Mouse (Mus musculus) stomach, embryonic 16.5 days (tissue): ENCODE results near the gene Nosip. TPM values are rescaled to one million over a fixed set of nuclear protein-coding genes. Genes with fewer than 3 reads are reported as not detected.
"Not testable (repeated sequence)": the region's sequence is repeated elsewhere in the genome, so short reads cannot be mapped to it uniquely, and the experiment has no call there.

ENCODE experiments used
- ATAC-seq: fragments of 200-750 bp; cut with Nextera tagmentation; 2 replicates; pipeline ENCODE4 v1.8.0; 2017; ENCODE audit warnings: moderate number of reproducible peaks, moderate TSS enrichment; ENCODE audit not compliant: insufficient read depth, low FRiP score
- H3K27ac ChIP-seq: fragments of 300-500 bp; sonication (generic); 2 replicates; pipeline ENCODE4 v1.5.1; 2014; ENCODE audit warnings: low read length
- H3K27me3 ChIP-seq: fragments of 300-500 bp; sonication (generic); 2 replicates; pipeline ENCODE4 v1.6.1; 2014; ENCODE audit warnings: low read length, control low read depth, mixed read lengths; ENCODE audit not compliant: control insufficient read depth, insufficient read depth
- H3K36me3 ChIP-seq: fragments of 300-500 bp; sonication (generic); 2 replicates; pipeline ENCODE4 v1.6.1; 2014; ENCODE audit warnings: low read length; ENCODE audit not compliant: control insufficient read depth, insufficient read depth
- H3K4me1 ChIP-seq: fragments of 300-500 bp; sonication (generic); 2 replicates; pipeline ENCODE4 v1.6.1; 2014; ENCODE audit warnings: low read length, control low read depth, mixed read lengths; ENCODE audit not compliant: control insufficient read depth, insufficient read depth
- H3K4me2 ChIP-seq: fragments of 300-500 bp; sonication (generic); 2 replicates; pipeline ENCODE4 v1.6.1; 2014; ENCODE audit warnings: low read depth, low read length, mixed read lengths
- H3K4me3 ChIP-seq: fragments of 300-500 bp; sonication (generic); replicated peaks from 2 replicates; pipeline ENCODE4 v1.5.1; 2014; ENCODE audit warnings: mild to moderate bottlenecking, low read length
- H3K9ac ChIP-seq: fragments of 300-500 bp; sonication (generic); 2 replicates; pipeline ENCODE4 v1.6.1; 2014; ENCODE audit warnings: low read length
- H3K9me3 ChIP-seq: fragments of 300-500 bp; sonication (generic); replicated peaks from 2 replicates; pipeline ENCODE4 v1.6.1; 2016; ENCODE audit warnings: low read length, control low read depth; ENCODE audit not compliant: control insufficient read depth
- WGBS: fragments of 180-500 bp; shearing (Covaris S2); extraction: QIAGEN DNeasy Blood & Tissue Kit; methylation state at CpG from one replicate; pipeline ENCODE4 v1.1.7; 2014; 5-methylcytosine and 5-hydroxymethylcytosine counted together
- polyA plus RNA-seq: library from polyadenylated mRNA; unstranded; fragments of >200 nt; fragmentation: Nextera tagmentation; extraction: Ambion mirVana; gene quantifications from 2 replicates; pipeline ENCODE4 v1.2.1, GENCODE M21; 2015

Nosip gene
- polyA plus RNA-seq, 1 experiment from 2014 or later: 55.7 TPM

DNA sequence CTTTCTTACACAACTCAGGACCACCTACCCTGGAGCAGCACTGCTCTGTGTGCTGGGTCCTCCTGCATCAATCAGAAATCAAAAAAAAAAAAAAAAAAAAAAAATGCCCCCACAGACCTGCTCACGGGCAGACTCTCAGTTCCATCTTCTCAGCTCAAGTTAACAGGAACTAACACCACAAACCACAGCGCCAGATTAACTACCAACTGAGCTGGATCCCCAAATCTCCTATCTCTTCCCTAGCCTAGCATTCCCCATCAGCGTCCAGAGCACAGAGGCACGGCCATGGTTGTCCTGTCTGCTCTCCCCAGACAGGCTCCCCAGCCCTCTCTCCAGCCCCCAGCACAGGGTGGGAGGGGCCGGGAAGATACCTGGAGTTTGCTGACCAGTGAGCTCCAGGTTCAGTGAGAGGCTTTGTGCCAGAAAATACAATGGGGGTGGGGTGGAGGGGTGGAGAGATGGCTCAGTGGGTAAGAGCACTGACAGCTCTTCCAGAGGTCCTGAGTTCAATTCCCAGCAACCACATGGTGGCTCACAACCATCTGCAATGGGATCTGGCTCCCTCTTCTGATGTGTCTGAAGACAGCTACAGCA is 44.9 kb downstream of the Nosip start:
- no peak overlapping the region for H3K4me3 ChIP-seq
- H3K9me3 ChIP-seq: no peaks in the 10 kb centered on the region
- peaks cover 9% of the 10 kb centered on the region; the same call in 1 of the 2 replicates for H3K4me1 ChIP-seq
- H3K9ac ChIP-seq: no peak overlapping the region
- no peak for ATAC-seq
- no peak overlapping the region for H3K27ac ChIP-seq
- H3K27me3 ChIP-seq: no peaks in the 10 kb centered on the region
- H3K36me3 ChIP-seq: no peaks in the 10 kb centered on the region
- no peak overlapping the region for H3K4me2 ChIP-seq
- WGBS: 55% methylated on average over 5 of the region's 5 CpGs

DNA sequence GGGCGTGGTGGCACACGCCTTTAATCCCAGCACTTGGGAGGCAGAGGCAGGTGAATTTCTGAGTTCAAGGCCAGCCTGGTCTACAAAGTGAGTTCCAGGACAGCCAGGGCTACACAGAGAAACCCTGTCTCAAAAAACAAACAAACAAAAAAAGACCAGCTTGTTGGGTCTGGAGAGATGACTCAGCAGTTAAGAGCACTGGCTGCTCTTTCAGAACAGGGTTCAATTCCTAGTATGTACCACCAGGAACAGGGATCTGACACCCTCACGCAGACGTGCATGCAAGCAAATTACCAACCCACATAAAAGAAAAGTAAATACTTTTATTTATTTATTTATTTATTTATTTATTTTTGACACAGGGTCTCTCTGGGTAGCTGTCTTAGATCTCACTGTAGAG is 47.9 kb downstream of the Nosip start:
- H3K9me3 ChIP-seq, ATAC-seq, H3K4me1 ChIP-seq, H3K36me3 ChIP-seq, H3K9ac ChIP-seq, H3K27me3 ChIP-seq, H3K4me2 ChIP-seq, H3K27ac ChIP-seq, H3K4me3 ChIP-seq: not testable (repeated sequence)
- 80% methylated on average over 4 of the region's 4 CpGs for WGBS

DNA sequence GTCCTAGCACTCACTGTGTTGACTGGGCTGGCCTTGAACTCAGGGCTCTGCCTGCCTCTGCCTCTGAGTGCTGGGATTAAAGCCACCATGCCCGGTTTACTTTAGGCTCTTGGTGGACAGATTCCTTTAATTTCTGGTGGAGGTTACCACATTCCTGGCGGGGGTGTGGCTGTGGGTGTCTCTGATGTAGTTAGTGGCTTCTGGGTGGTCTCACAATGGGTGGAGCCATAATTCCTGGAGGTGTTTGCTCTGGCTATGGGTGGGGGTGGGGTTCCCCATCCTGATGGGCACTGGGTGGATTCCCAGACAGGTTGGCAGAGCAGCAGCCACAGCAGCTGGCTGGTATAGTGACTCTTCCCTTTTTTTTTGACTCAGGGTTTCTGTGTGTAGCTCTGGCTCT is 49.7 kb downstream of the Nosip start:
- H3K27me3 ChIP-seq: no peaks in the 10 kb centered on the region
- no peak overlapping the region for H3K4me2 ChIP-seq
- 47% methylated on average over 2 of the region's 2 CpGs for WGBS
- H3K4me3 ChIP-seq: no peak overlapping the region
- no peaks in the 10 kb centered on the region for H3K9me3 ChIP-seq
- no peak for ATAC-seq
- H3K4me1 ChIP-seq: 0 out of 2 replicates have a peak, but pooled peaks cover under 1% of the 10 kb centered on the region
- no peaks in the 10 kb centered on the region for H3K36me3 ChIP-seq
- H3K9ac ChIP-seq: no peak overlapping the region
- no peak overlapping the region for H3K27ac ChIP-seq

DNA sequence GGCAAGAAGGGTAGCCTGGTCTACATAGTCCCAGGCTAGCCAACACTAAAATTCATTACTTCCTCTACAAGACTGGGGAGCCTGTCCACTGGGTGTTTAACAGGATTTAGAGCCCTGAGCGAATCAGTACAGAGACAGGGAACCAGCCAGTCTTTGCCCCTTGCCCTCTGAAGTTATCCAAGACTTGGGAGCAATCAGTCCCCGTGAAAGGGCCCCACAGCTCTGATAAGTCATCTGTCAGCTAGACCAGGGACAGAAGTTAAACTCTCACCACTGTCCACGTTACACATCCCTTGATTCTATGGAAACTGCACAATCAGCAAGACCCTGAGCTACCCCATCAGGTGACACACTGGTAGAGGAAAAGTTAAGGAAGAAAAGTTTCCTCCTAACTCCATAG is 50.3 kb downstream of the Nosip start:
- Histone ChIP-seq H3K9ac (no peak overlapping the region), H3K4me2 (no peak overlapping the region), H3K27ac (no peak overlapping the region), H3K27me3 (no peaks in the 10 kb centered on the region), H3K9me3 (no peaks in the 10 kb centered on the region), H3K4me3 (no peak overlapping the region), H3K36me3 (no peaks in the 10 kb centered on the region), H3K4me1 (0 out of 2 replicates have a peak, but pooled peaks cover 4% of the 10 kb centered on the region)
- 45% methylated on average over 3 of the region's 3 CpGs for WGBS
- ATAC-seq: no peak

DNA sequence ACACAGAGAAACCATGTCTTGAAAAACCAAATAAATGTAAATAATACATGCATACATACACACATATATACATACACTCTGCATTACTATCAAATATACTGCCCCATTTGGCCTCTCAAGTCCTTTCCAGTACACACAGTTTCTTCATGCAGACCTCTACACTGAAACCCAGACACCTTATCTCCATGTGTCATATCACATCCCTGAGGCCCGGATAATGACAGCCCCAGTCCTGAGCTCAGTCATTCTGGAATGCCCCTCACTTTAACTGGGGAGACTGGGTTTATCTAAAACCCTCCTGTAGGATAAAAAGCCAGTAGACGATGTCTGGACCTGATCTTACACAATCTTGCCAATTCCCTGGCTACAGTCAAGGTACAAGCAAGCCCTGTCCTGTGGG is 51.2 kb downstream of the Nosip start:
- no peak overlapping the region for H3K4me3 ChIP-seq
- no peak overlapping the region for H3K27ac ChIP-seq
- no peak overlapping the region for H3K9ac ChIP-seq
- H3K4me2 ChIP-seq: no peak overlapping the region
- no peaks in the 10 kb centered on the region for H3K9me3 ChIP-seq
- no peaks in the 10 kb centered on the region for H3K36me3 ChIP-seq
- WGBS: 63% methylated on average over 2 of the region's 2 CpGs
- H3K4me1 ChIP-seq: 0 out of 2 replicates have a peak, but pooled peaks cover 4% of the 10 kb centered on the region
- ATAC-seq: no peak
- no peaks in the 10 kb centered on the region for H3K27me3 ChIP-seq

DNA sequence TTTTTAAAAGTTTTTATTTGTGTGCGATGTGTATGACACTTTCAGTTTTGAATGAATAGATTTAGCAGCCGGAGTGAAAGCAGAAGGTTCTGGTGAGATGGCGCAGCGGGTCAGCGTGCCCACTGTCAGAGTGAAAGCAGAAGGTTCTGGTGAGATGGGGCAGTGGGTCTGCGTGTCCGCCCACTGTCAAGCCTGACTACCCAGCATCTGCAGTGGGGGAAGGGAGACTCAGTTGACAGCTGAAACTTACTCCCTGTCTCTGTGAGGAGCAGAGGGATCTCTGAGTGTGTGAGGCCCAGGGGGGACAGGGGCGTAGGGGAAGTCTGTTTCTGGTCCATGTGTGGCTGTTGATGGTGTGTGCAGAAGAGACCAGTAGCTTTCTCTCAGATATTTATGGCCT is 55.3 kb downstream of the Nosip start:
- WGBS: 67% methylated on average over 8 of the region's 8 CpGs

DNA sequence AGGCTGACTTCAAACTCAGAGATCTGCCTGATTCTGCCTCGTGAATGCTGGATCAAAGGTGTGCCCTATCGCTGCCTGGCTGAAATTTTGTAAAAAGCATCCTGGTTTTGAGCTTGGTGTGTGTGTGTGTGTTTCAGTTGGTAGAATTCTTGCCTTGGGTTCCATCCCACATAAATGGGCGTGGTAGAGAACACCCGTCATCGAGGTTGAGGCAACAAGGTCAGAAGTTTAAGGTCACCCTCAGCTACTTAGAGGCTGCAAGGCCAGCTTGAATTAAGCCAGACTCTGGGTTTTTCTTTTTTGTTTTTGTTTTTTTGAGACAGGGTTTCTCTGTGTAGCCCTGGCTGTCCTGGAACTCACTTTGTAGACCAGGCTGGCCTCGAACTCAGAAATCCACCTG is 56.1 kb downstream of the Nosip start:
- Histone ChIP-seq H3K27me3 (no peaks in the 10 kb centered on the region), H3K4me1 (peaks cover 24% of the 10 kb centered on the region), H3K36me3 (peaks cover 12% of the 10 kb centered on the region; the same call in 1 of the 2 replicates), H3K4me3 (no peak overlapping the region), H3K9ac (no peak overlapping the region), H3K27ac (no peak overlapping the region), H3K9me3 (no peaks in the 10 kb centered on the region), H3K4me2 (no peak overlapping the region)
- WGBS: 84% methylated on average over 6 of the region's 6 CpGs
- ATAC-seq: no peak

More for the DNA sequence above, 55.3 kb downstream of the Nosip start:
- no peak overlapping the region for H3K4me2 ChIP-seq
- H3K36me3 ChIP-seq: peaks cover 12% of the 10 kb centered on the region; the same call in 1 of the 2 replicates
- ATAC-seq: no peak
- no peak overlapping the region for H3K9ac ChIP-seq
- H3K9me3 ChIP-seq: no peaks in the 10 kb centered on the region
- no peak overlapping the region for H3K4me3 ChIP-seq
- no peaks in the 10 kb centered on the region for H3K27me3 ChIP-seq
- H3K4me1 ChIP-seq: peaks cover 17% of the 10 kb centered on the region
- H3K27ac ChIP-seq: no peak overlapping the region

DNA sequence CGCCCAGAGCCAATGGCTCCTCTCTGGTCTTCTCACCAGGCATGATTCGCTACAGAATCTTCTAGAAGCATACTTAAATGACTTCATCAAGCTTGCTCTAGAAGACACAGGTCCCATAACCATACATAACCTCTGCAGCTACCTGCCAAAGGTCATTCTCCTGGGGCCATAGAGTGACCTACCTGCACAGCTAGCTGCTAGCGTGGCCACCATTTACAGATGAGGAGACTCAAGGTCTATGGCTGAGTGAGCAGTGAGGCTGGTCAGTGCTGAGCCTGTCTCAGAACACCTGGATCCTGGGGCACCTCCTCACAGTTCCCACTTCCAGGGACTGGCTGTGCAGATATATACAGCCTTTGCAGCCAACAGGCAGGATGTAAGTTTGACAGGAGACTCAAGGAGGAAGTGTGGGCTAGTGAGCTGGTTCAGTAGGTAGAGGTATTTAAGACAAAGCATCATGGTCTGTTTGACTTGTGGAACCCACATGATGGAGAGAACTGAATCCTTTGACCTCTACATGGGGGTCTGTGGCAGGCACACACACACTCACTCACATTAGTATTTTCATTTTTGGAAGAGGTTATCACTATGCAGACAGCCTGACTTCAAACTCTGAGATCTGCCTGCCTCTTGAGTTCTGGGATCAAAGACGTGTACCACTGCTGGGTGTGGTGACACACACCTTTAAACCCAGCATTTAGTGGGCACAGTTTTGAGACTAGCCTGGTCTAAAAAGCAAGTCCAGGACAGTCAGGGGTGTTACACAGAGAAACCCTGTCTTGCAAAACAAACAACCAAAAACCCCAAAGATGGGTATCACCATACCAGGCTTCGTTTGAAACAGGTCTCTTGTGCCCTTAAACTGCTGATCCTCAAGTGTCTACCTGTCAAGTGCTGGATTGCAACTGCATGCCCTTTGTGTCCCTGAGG is 57.8 kb downstream of the Nosip start:
- no peaks in the 10 kb centered on the region for H3K27me3 ChIP-seq
- ATAC-seq: no peak
- H3K27ac ChIP-seq: no peak overlapping the region
- WGBS: 78% methylated on average over 5 of the region's 5 CpGs
- H3K9ac ChIP-seq: no peak overlapping the region
- no peaks in the 10 kb centered on the region for H3K9me3 ChIP-seq
- peaks cover 12% of the 10 kb centered on the region for H3K36me3 ChIP-seq
- H3K4me2 ChIP-seq: no peak overlapping the region
- H3K4me3 ChIP-seq: no peak overlapping the region
- peaks cover 26% of the 10 kb centered on the region for H3K4me1 ChIP-seq

DNA sequence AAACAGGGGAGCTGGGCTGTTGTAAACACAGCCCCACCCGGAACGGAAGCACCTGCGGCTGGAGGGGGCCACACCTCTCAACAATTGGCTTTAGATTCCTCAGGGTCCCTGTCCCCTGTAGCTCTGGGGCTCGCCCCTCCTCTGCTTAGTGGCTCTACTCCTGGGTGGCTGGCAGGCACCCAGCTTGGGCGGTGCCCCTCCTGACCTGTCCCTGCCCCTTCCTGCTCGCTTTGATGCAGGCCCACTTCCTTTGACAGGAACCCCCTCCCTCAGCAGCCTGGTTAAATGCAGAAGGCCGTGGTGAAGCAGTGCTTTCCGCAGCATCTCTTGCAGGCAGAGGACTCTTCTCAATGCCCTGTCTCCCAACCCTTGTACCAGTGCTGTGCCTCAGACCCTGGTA is 59.2 kb downstream of the Nosip start:
- H3K36me3 ChIP-seq: peaks cover 19% of the 10 kb centered on the region
- peak overlapping the region; percentile 43 for H3K9ac ChIP-seq
- no peak for ATAC-seq
- peaks cover 33% of the 10 kb centered on the region for H3K4me1 ChIP-seq
- H3K4me3 ChIP-seq: no peak overlapping the region
- no peaks in the 10 kb centered on the region for H3K9me3 ChIP-seq
- H3K4me2 ChIP-seq: no peak overlapping the region
- WGBS: 42% methylated on average over 8 of the region's 8 CpGs
- no peaks in the 10 kb centered on the region for H3K27me3 ChIP-seq
- no peak overlapping the region for H3K27ac ChIP-seq
